Mouse (Mus musculus) midbrain, embryonic 14.5 days (tissue): ENCODE measurements around the gene Dnajc16. TPM values are rescaled to one million over a fixed set of nuclear protein-coding genes. Genes with fewer than 3 reads are reported as not detected.

Experiments
- polyA plus RNA-seq: library from polyadenylated mRNA; unstranded; fragments of >200 nt; fragmentation: Nextera tagmentation; extraction: Ambion mirVana; gene quantifications from 2 replicates; pipeline ENCODE4 v1.2.1, GENCODE M21; 2014

Gene Dnajc16
- polyA plus RNA-seq, 1 experiment from 2014 or later = 6.0 TPM

Other genes with a start within 250 kb of the Dnajc16 start
- 32.6 and 34.2 TPM in 2 replicates for gene Fblim1, start 184.8 kb downstream of the Dnajc16 start, polyA plus RNA-seq
- 0.08 and 0.16 TPM in 2 replicates for gene Tmem82, start 172.3 kb downstream of the Dnajc16 start, polyA plus RNA-seq
- gene Slc25a34, start 167.1 kb downstream of the Dnajc16 start, polyA plus RNA-seq = 0.11 TPM in 1 of 2 replicates, not detected in the other
- 5.1 and 8.4 TPM in 2 replicates for gene Plekhm2, start 126.0 kb downstream of the Dnajc16 start, polyA plus RNA-seq
- gene Rsc1a1, start 105.3 kb downstream of the Dnajc16 start, polyA plus RNA-seq = not detected in 2 replicates
- 9.6 and 12.9 TPM in 2 replicates for gene Ddi2, start 67.5 kb downstream of the Dnajc16 start, polyA plus RNA-seq
- gene Agmat, start 44.3 kb downstream of the Dnajc16 start, polyA plus RNA-seq = not detected in 2 replicates
- 18.4 and 18.5 TPM in 2 replicates for gene Casp9, start 2.7 kb upstream of the Dnajc16 start, polyA plus RNA-seq
- not detected in 2 replicates for gene Cela2a, start 35.2 kb upstream of the Dnajc16 start, polyA plus RNA-seq
- not detected in 2 replicates for gene Ctrc, start 55.4 kb upstream of the Dnajc16 start, polyA plus RNA-seq
- 53.8 and 54.0 TPM in 2 replicates for gene Efhd2, start 84.0 kb upstream of the Dnajc16 start, polyA plus RNA-seq
- gene Fhad1, start 224.2 kb upstream of the Dnajc16 start, polyA plus RNA-seq = 2.4 and 3.6 TPM in 2 replicates